Mouse (Mus musculus) megakaryocyte, embryonic 14.5 days (primary cell): ENCODE measurements around the gene Arhgdig.

ENCODE experiments used
- FLI1 ChIP-seq: IDR thresholded peaks from 2 replicates; pipeline ENCODE4 v1.6.1; 2012; ENCODE audit warnings: low read length, inconsistent platforms, mixed read lengths
- GATA1 ChIP-seq: IDR thresholded peaks from 3 replicates; pipeline ENCODE4 v1.6.1; 2012; ENCODE audit warnings: mixed read lengths, low read length, inconsistent platforms, borderline replicate concordance

DNA sequence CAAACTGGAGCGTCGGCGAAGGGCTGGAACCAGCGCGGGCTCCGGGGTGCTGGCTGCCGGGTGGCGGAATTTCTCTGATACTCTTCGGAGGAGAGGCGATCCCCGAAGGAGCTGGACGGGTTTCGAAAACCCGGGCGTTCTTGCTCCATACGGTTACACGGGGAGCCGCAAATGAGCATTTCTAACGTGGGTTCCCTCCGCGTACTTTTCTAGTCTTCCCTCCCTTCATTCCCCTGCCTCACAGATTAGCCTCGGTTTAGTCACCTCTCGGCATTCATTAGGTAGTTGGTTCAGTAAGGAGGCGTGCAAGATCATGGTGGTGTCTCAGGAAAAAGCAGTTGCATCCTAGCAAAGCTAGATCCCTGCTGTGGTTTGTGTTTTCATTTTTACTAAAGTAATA lies 45.8 kb upstream of the Arhgdig start:
- TF ChIP-seq GATA1 (no peak), FLI1 (no peak)
